Mouse (Mus musculus): ENCODE data around the gene Pde4d.

GRCm38 (mm10) chr13:108628501-108628900, 178.8 kb downstream of the Pde4d start:
- TF ChIP-seq POLR2A (IDR thresholded peaks at IDR 0.05; ENCODE audit: borderline replicate concordance, insufficient read depth, low read length) (no peak), CTCF (IDR thresholded peaks at IDR 0.05; ENCODE audit: borderline replicate concordance, insufficient read depth, low read depth, low read length) (no peak)
